Mouse (Mus musculus) heart, embryonic 11.5 days (tissue): ENCODE data around the gene Lipc. TPM values are rescaled to one million over a fixed set of nuclear protein-coding genes. Genes with fewer than 3 reads are reported as not detected.

ENCODE experiments used
- ATAC-seq: fragments of 200-750 bp; cut with Nextera tagmentation; replicated peaks from 2 replicates; pipeline ENCODE4 v1.8.0; 2017; ENCODE audit warnings: moderate library complexity; ENCODE audit not compliant: insufficient number of reproducible peaks, low FRiP score, low TSS enrichment
- H3K27ac ChIP-seq: fragments of 300-500 bp; sonication (generic); 2 replicates; pipeline ENCODE4 v1.5.1; 2014; ENCODE audit warnings: mild to moderate bottlenecking, low read depth, low read length
- H3K27me3 ChIP-seq: fragments of 300-500 bp; sonication (generic); 2 replicates; pipeline ENCODE4 v1.6.1; 2014; ENCODE audit warnings: mild to moderate bottlenecking, low read length, mixed read lengths; ENCODE audit not compliant: control insufficient read depth, insufficient read depth
- H3K36me3 ChIP-seq: fragments of 300-500 bp; sonication (generic); 2 replicates; pipeline ENCODE4 v1.6.1; 2014; ENCODE audit warnings: mild to moderate bottlenecking, low read length, moderate library complexity, mixed read lengths; ENCODE audit not compliant: control insufficient read depth, insufficient read depth
- H3K4me1 ChIP-seq: fragments of 300-500 bp; sonication (generic); 2 replicates; pipeline ENCODE4 v1.6.1; 2014; ENCODE audit warnings: low read length; ENCODE audit not compliant: control insufficient read depth, insufficient read depth
- H3K4me2 ChIP-seq: fragments of 300-500 bp; sonication (generic); 2 replicates; pipeline ENCODE4 v1.6.1; 2014; ENCODE audit warnings: mild to moderate bottlenecking, moderate library complexity
- H3K4me3 ChIP-seq: fragments of 300-500 bp; sonication (generic); 2 replicates; pipeline ENCODE4 v1.5.1; 2014; ENCODE audit warnings: low read depth, low read length
- H3K9ac ChIP-seq: fragments of 300-500 bp; sonication (generic); 2 replicates; pipeline ENCODE4 v1.6.1; 2014; ENCODE audit warnings: mild to moderate bottlenecking, low read depth, low read length, moderate library complexity
- H3K9me3 ChIP-seq: fragments of 300-500 bp; sonication (generic); replicated peaks from 2 replicates; pipeline ENCODE4 v1.6.1; 2016; ENCODE audit warnings: low read length; ENCODE audit not compliant: control insufficient read depth
- WGBS: fragments of 180-500 bp; shearing (Covaris S2); extraction: QIAGEN DNeasy Blood & Tissue Kit; methylation state at CpG from one replicate; pipeline ENCODE4 v1.1.7; 2014; ENCODE audit not compliant: insufficient replicate concordance; 5-methylcytosine and 5-hydroxymethylcytosine counted together
- polyA plus RNA-seq: library from polyadenylated mRNA; unstranded; fragments of >200 nt; fragmentation: Nextera tagmentation; extraction: Ambion mirVana; gene quantifications from 2 replicates; pipeline ENCODE4 v1.2.1, GENCODE M21; 2014

Lipc gene
- polyA plus RNA-seq, 1 experiment from 2014 or later = 0.56 TPM

GRCm38 (mm10) chr9:70916516-70916915 is 35.5 kb downstream of the Lipc start:
- WGBS = 42% methylated on average over 7 of the region's 7 CpGs
- H3K27me3 ChIP-seq = no peaks in the 10 kb centered on the region
- H3K4me3 ChIP-seq = no peak overlapping the region
- H3K4me1 ChIP-seq = peaks cover 12% of the 10 kb centered on the region; the same call in 1 of the 2 replicates
- no peaks in the 10 kb centered on the region for H3K36me3 ChIP-seq
- ATAC-seq = no peak
- no peak overlapping the region for H3K27ac ChIP-seq
- no peak overlapping the region for H3K9ac ChIP-seq
- no peaks in the 10 kb centered on the region for H3K9me3 ChIP-seq
- no peak overlapping the region for H3K4me2 ChIP-seq

GRCm38 (mm10) chr9:70915356-70915685 is 36.7 kb downstream of the Lipc start:
- H3K9me3 ChIP-seq = no peaks in the 10 kb centered on the region
- no peak overlapping the region for H3K4me3 ChIP-seq
- no peak overlapping the region for H3K4me2 ChIP-seq
- no peak for ATAC-seq
- WGBS = 46% methylated on average over 2 of the region's 2 CpGs
- H3K36me3 ChIP-seq = no peaks in the 10 kb centered on the region
- H3K4me1 ChIP-seq = peaks cover 12% of the 10 kb centered on the region; the same call in 1 of the 2 replicates
- H3K27ac ChIP-seq = no peak overlapping the region
- no peak overlapping the region for H3K9ac ChIP-seq
- H3K27me3 ChIP-seq = no peaks in the 10 kb centered on the region

GRCm38 (mm10) chr9:70914659-70915355 is 37.2 kb downstream of the Lipc start:
- Histone ChIP-seq H3K9ac (no peak overlapping the region), H3K4me2 (no peak overlapping the region), H3K9me3 (no peaks in the 10 kb centered on the region), H3K4me3 (no peak overlapping the region), H3K36me3 (no peaks in the 10 kb centered on the region), H3K4me1 (peaks cover 12% of the 10 kb centered on the region; the same call in 1 of the 2 replicates), H3K27me3 (no peaks in the 10 kb centered on the region), H3K27ac (no peak overlapping the region)
- ATAC-seq = peak; percentile 74
- 36% methylated on average over 10 of the region's 10 CpGs for WGBS

- Histone ChIP-seq H3K27ac (no peak overlapping the region), H3K4me3 (no peak overlapping the region), H3K36me3 (no peaks in the 10 kb centered on the region), H3K9me3 (no peaks in the 10 kb centered on the region), H3K4me1 (0 out of 2 replicates have a peak, but pooled peaks cover 10% of the 10 kb centered on the region), H3K9ac (no peak overlapping the region), H3K4me2 (no peak overlapping the region), H3K27me3 (no peaks in the 10 kb centered on the region)
- ATAC-seq = no peak
- 72% methylated on average over 4 of the region's 4 CpGs for WGBS
These were observed 40.9 kb downstream of the Lipc start for GRCm38 (mm10) chr9:70911163-70911562.

GRCm38 (mm10) chr9:70910351-70910750 is 41.7 kb downstream of the Lipc start:
- no peaks in the 10 kb centered on the region for H3K36me3 ChIP-seq
- H3K4me2 ChIP-seq = no peak overlapping the region
- H3K9me3 ChIP-seq = no peaks in the 10 kb centered on the region
- no peaks in the 10 kb centered on the region for H3K27me3 ChIP-seq
- no peak overlapping the region for H3K27ac ChIP-seq
- H3K9ac ChIP-seq = no peak overlapping the region
- 0 out of 2 replicates have a peak, but pooled peaks cover 10% of the 10 kb centered on the region for H3K4me1 ChIP-seq
- ATAC-seq = no peak
- whole genome bisulfite sequencing = 80% methylated on average over 6 of the region's 6 CpGs
- no peak overlapping the region for H3K4me3 ChIP-seq

GRCm38 (mm10) chr9:70902821-70903730 is 49.0 kb downstream of the Lipc start:
- ATAC-seq = no peak
- Histone ChIP-seq H3K4me2 (no peak overlapping the region), H3K4me3 (no peak overlapping the region), H3K9me3 (no peaks in the 10 kb centered on the region), H3K36me3 (no peaks in the 10 kb centered on the region), H3K9ac (no peak overlapping the region), H3K4me1 (no peaks in the 10 kb centered on the region), H3K27me3 (no peaks in the 10 kb centered on the region), H3K27ac (no peak overlapping the region)
- WGBS = 88% methylated on average over 11 of the region's 11 CpGs

GRCm38 (mm10) chr9:70894201-70894600 is 57.8 kb downstream of the Lipc start:
- H3K4me3 ChIP-seq = no peak overlapping the region
- WGBS = 96% methylated on average over 1 of the region's 1 CpGs

GRCm38 (mm10) chr9:70893526-70893925 is 58.5 kb downstream of the Lipc start:
- no peaks in the 10 kb centered on the region for H3K36me3 ChIP-seq

More at GRCm38 (mm10) chr9:70894201-70894600, 57.8 kb downstream of the Lipc start:
- Histone ChIP-seq H3K4me2 (no peak overlapping the region), H3K36me3 (no peaks in the 10 kb centered on the region), H3K27ac (no peak overlapping the region), H3K27me3 (no peaks in the 10 kb centered on the region), H3K9ac (no peak overlapping the region), H3K4me1 (no peaks in the 10 kb centered on the region), H3K9me3 (no peaks in the 10 kb centered on the region)
- no peak for ATAC-seq

More at GRCm38 (mm10) chr9:70893526-70893925, 58.5 kb downstream of the Lipc start:
- H3K4me3 ChIP-seq = no peak overlapping the region
- H3K4me1 ChIP-seq = no peaks in the 10 kb centered on the region
- no peak overlapping the region for H3K27ac ChIP-seq
- WGBS = 50% methylated on average over 3 of the region's 3 CpGs
- no peak overlapping the region for H3K9ac ChIP-seq
- no peak for ATAC-seq
- no peaks in the 10 kb centered on the region for H3K9me3 ChIP-seq
- H3K27me3 ChIP-seq = no peaks in the 10 kb centered on the region
- H3K4me2 ChIP-seq = no peak overlapping the region
